Mouse (Mus musculus): Measurements from ENCODE around the gene Frmd4a.
"Not testable (repeated sequence)": the region's sequence is repeated elsewhere in the genome, so short reads cannot be mapped to it uniquely, and the experiment has no call there.

The Frmd4a gene

GRCm38 (mm10) chr2:4560516-4560915 lies 543.0 kb downstream of the Frmd4a start:
- DNase-seq = not testable (repeated sequence)

- no peak for DNase-seq
Measured at GRCm38 (mm10) chr2:4561196-4561595, 543.7 kb downstream of the Frmd4a start.

GRCm38 (mm10) chr2:4562373-4562772 lies 544.9 kb downstream of the Frmd4a start:
- no peak for DNase-seq

- no peak for DNase-seq
Measured at GRCm38 (mm10) chr2:4562826-4563225, 545.3 kb downstream of the Frmd4a start.

GRCm38 (mm10) chr2:4563322-4563721 lies 545.8 kb downstream of the Frmd4a start:
- DNase-seq = no peak

GRCm38 (mm10) chr2:4566260-4566955 lies 548.9 kb downstream of the Frmd4a start:
- no peak for DNase-seq

GRCm38 (mm10) chr2:4566956-4567680 lies 549.6 kb downstream of the Frmd4a start:
- DNase-seq = no peak

GRCm38 (mm10) chr2:4568967-4569366 lies 551.5 kb downstream of the Frmd4a start:
- DNase-seq = peak; percentile 71 to 75

- DNase-seq = no peak
Measured at GRCm38 (mm10) chr2:4570186-4570861, 552.8 kb downstream of the Frmd4a start.

- DNase-seq = no peak
Measured at GRCm38 (mm10) chr2:4572498-4573263, 555.2 kb downstream of the Frmd4a start.

- DNase-seq = no peak
Measured at GRCm38 (mm10) chr2:4573386-4573785, 555.9 kb downstream of the Frmd4a start.

GRCm38 (mm10) chr2:4574251-4574650 lies 556.7 kb downstream of the Frmd4a start:
- DNase-seq = no peak

GRCm38 (mm10) chr2:4575163-4575562 lies 557.6 kb downstream of the Frmd4a start:
- no peak for DNase-seq

- no peak for DNase-seq
Measured at GRCm38 (mm10) chr2:4575975-4576374, 558.5 kb downstream of the Frmd4a start.

GRCm38 (mm10) chr2:4578291-4578690 lies 560.8 kb downstream of the Frmd4a start:
- DNase-seq = no peak

GRCm38 (mm10) chr2:4579357-4580068 lies 562.0 kb downstream of the Frmd4a start:
- DNase-seq = peak; percentile 57 to 59

GRCm38 (mm10) chr2:4580666-4581065 lies 563.1 kb downstream of the Frmd4a start:
- peak in 1 of 2 experiments; percentile 28 for DNase-seq

- no peak for DNase-seq
Measured at GRCm38 (mm10) chr2:4582930-4583329, 565.4 kb downstream of the Frmd4a start.

- no peak for DNase-seq
Measured at GRCm38 (mm10) chr2:4584252-4584651, 566.7 kb downstream of the Frmd4a start.

- DNase-seq = no peak
Measured at GRCm38 (mm10) chr2:4586245-4586644, 568.7 kb downstream of the Frmd4a start.

GRCm38 (mm10) chr2:4587685-4588409 lies 570.3 kb downstream of the Frmd4a start:
- DNase-seq = no peak

GRCm38 (mm10) chr2:4591647-4592046 lies 574.1 kb downstream of the Frmd4a start:
- DNase-seq = no peak
